Mouse (Mus musculus) limb, embryonic 14.5 days (tissue): Measurements from ENCODE around the gene Stx7. TPM values are rescaled to one million over a fixed set of nuclear protein-coding genes. Genes with fewer than 3 reads are reported as not detected.
A peak's percentile ranks its signal among the peaks of the same experiment; 100 is the strongest.

Experiments used
- ATAC-seq: fragments of 200-750 bp; cut with Nextera tagmentation; 2 replicates; pipeline ENCODE4 v1.8.0; 2017; ENCODE audit warnings: low read depth, moderate number of reproducible peaks, moderate TSS enrichment; ENCODE audit not compliant: low FRiP score
- DNase-seq: peaks from one replicate; pipeline ENCODE4 v3.0.0-alpha.2; 2015; ENCODE audit warnings: low spot score
- H3K27ac ChIP-seq: fragments of 300-500 bp; sonication (generic); replicated peaks from 2 replicates; pipeline ENCODE4 v1.5.1; 2014; ENCODE audit warnings: low read depth, mild to moderate bottlenecking, low read length, moderate library complexity, mixed read lengths
- H3K27me3 ChIP-seq: fragments of 300-500 bp; sonication (generic); 2 replicates; pipeline ENCODE4 v1.6.1; 2014; ENCODE audit warnings: low read length, mixed read lengths; ENCODE audit not compliant: control insufficient read depth, insufficient read depth
- H3K36me3 ChIP-seq: fragments of 300-500 bp; sonication (generic); 2 replicates; pipeline ENCODE4 v1.6.1; 2014; ENCODE audit warnings: mild to moderate bottlenecking, low read length, moderate library complexity, mixed read lengths; ENCODE audit not compliant: control insufficient read depth, insufficient read depth
- H3K4me1 ChIP-seq: fragments of 300-500 bp; sonication (generic); 2 replicates; pipeline ENCODE4 v1.6.1; 2014; ENCODE audit warnings: antibody characterized with exemption, low read length, mixed read lengths; ENCODE audit not compliant: control insufficient read depth, insufficient read depth
- H3K4me2 ChIP-seq: fragments of 300-500 bp; sonication (generic); replicated peaks from 2 replicates; pipeline ENCODE4 v1.6.1; 2014; ENCODE audit warnings: low read depth, mild to moderate bottlenecking, low read length, moderate library complexity; ENCODE audit not compliant: severe bottlenecking
- H3K4me3 ChIP-seq: fragments of 300-500 bp; sonication (generic); replicated peaks from 2 replicates; pipeline ENCODE4 v1.5.1; 2014; ENCODE audit warnings: low read length
- H3K9ac ChIP-seq: fragments of 300-500 bp; sonication (generic); 2 replicates; pipeline ENCODE4 v1.6.1; 2014; ENCODE audit warnings: mild to moderate bottlenecking, low read depth, low read length, moderate library complexity; ENCODE audit not compliant: severe bottlenecking
- H3K9me3 ChIP-seq: fragments of 300-500 bp; sonication (generic); 2 replicates; pipeline ENCODE4 v1.6.1; 2016; ENCODE audit warnings: low read length; ENCODE audit not compliant: control insufficient read depth
- POLR2A ChIP-seq: fragments of 200-500 bp; IDR thresholded peaks from 2 replicates; pipeline ENCODE4 v1.8.0; 2012; ENCODE audit warnings: inconsistent platforms, mild to moderate bottlenecking, moderate library complexity, borderline replicate concordance; ENCODE audit not compliant: insufficient read depth, insufficient read length; ENCODE audit errors: extremely low read depth
- WGBS: fragments of 180-500 bp; shearing (Covaris S2); extraction: QIAGEN DNeasy Blood & Tissue Kit; methylation state at CpG from one replicate; pipeline ENCODE4 v1.1.7; 2014; 5-methylcytosine and 5-hydroxymethylcytosine counted together
- polyA plus RNA-seq, 2 experiments: library from polyadenylated mRNA; depleted of rRNA in 1 of 2; stranded (reverse) in 1 of 2; unstranded in 1 of 2; fragments of >200 nt; fragmentation: Nextera tagmentation in 1 of 2; extraction: Ambion mirVana in 1 of 2; gene quantifications; 2 replicates each; pipeline versions ENCODE4 v1.2.1 to v1.2.3; 2012 to 2014

The Stx7 gene
- polyA plus RNA-seq, 2 experiments = 61.1 to 69.3 TPM

GRCm38 (mm10) chr10:24111116-24111778, 37.9 kb upstream of the Stx7 start:
- no peak for TF ChIP-seq POLR2A
- no peak overlapping the region for H3K4me2 ChIP-seq
- no peak overlapping the region for H3K27ac ChIP-seq
- H3K27me3 ChIP-seq = no peaks in the 10 kb centered on the region
- H3K9ac ChIP-seq = no peak overlapping the region
- WGBS = 50% methylated on average over 6 of the region's 6 CpGs
- ATAC-seq (no peak), DNase-seq (peak; percentile 65)
- H3K4me3 ChIP-seq = no peak overlapping the region
- no peaks in the 10 kb centered on the region for H3K36me3 ChIP-seq
- H3K9me3 ChIP-seq = no peaks in the 10 kb centered on the region
- H3K4me1 ChIP-seq = no peaks in the 10 kb centered on the region

- WGBS = 12% methylated on average over 9 of the region's 9 CpGs
- peaks cover 3% of the 10 kb centered on the region; the same call in 1 of the 2 replicates for H3K4me1 ChIP-seq
- ATAC-seq (peak; percentile 71; the same call in 1 of the 2 replicates), DNase-seq (peak; percentile 95)
- H3K27me3 ChIP-seq = no peaks in the 10 kb centered on the region
- H3K27ac ChIP-seq = no peak overlapping the region
- peak overlapping the region; percentile 19 for H3K4me3 ChIP-seq
- H3K36me3 ChIP-seq = no peaks in the 10 kb centered on the region
- no peaks in the 10 kb centered on the region for H3K9me3 ChIP-seq
- TF ChIP-seq POLR2A = no peak
- peak overlapping the region; percentile 16; the same call in 1 of the 2 replicates for H3K9ac ChIP-seq
- H3K4me2 ChIP-seq = peak overlapping the region; percentile 42
Observed at GRCm38 (mm10) chr10:24131451-24132262, 17.4 kb upstream of the Stx7 start.

GRCm38 (mm10) chr10:24132273-24132672, 16.8 kb upstream of the Stx7 start:
- ATAC-seq = no peak
- Histone ChIP-seq H3K4me1 (peaks cover 3% of the 10 kb centered on the region; the same call in 1 of the 2 replicates), H3K9me3 (no peaks in the 10 kb centered on the region), H3K4me2 (no peak overlapping the region), H3K36me3 (no peaks in the 10 kb centered on the region), H3K4me3 (no peak overlapping the region), H3K27me3 (no peaks in the 10 kb centered on the region), H3K27ac (no peak overlapping the region), H3K9ac (no peak overlapping the region)
- no peak for TF ChIP-seq POLR2A
- WGBS = 17% methylated on average over 5 of the region's 5 CpGs
- no peak for DNase-seq

GRCm38 (mm10) chr10:24133132-24133531, 16.0 kb upstream of the Stx7 start:
- H3K4me3 ChIP-seq = no peak overlapping the region
- H3K27me3 ChIP-seq = no peaks in the 10 kb centered on the region
- H3K4me1 ChIP-seq = peaks cover 3% of the 10 kb centered on the region; the same call in 1 of the 2 replicates
- DNase-seq (no peak), ATAC-seq (no peak)
- no peak for TF ChIP-seq POLR2A
- H3K4me2 ChIP-seq = no peak overlapping the region
- H3K36me3 ChIP-seq = no peaks in the 10 kb centered on the region
- 34% methylated on average over 2 of the region's 2 CpGs for WGBS
- H3K27ac ChIP-seq = no peak overlapping the region
- no peak overlapping the region for H3K9ac ChIP-seq
- H3K9me3 ChIP-seq = no peaks in the 10 kb centered on the region

- H3K9me3 ChIP-seq = no peaks in the 10 kb centered on the region
- H3K4me3 ChIP-seq = no peak overlapping the region
- H3K36me3 ChIP-seq = no peaks in the 10 kb centered on the region
- ATAC-seq = no peak
- no peak for DNase-seq
- no peaks in the 10 kb centered on the region for H3K27me3 ChIP-seq
- no peak overlapping the region for H3K27ac ChIP-seq
- 48% methylated on average over 7 of the region's 7 CpGs for WGBS
- H3K4me2 ChIP-seq = no peak overlapping the region
- peaks cover 3% of the 10 kb centered on the region; the same call in 1 of the 2 replicates for H3K4me1 ChIP-seq
- H3K9ac ChIP-seq = no peak overlapping the region
- no peak for TF ChIP-seq POLR2A
Observed at GRCm38 (mm10) chr10:24134071-24134645, 14.9 kb upstream of the Stx7 start.
